Mouse (Mus musculus): Measurements from ENCODE around the gene Wnt2b. TPM values are rescaled to one million over a fixed set of nuclear protein-coding genes. Genes with fewer than 3 reads are reported as not detected.

Wnt2b gene
- polyA plus RNA-seq (2016; fragmentation: Nextera tagmentation; extraction: Ambion mirVana), result 0.85 and 1.5 TPM in 2 replicates

GRCm38 (mm10) chr3:104961066-104962059 is at the start of gene Wnt2b:
Gene Wnt2b (minus strand): TSS chr3:104961921.
- peaks cover 30% of the 10 kb centered on the region for H3K4me1 ChIP-seq

GRCm38 (mm10) chr3:105010681-105011339 is 49.1 kb upstream of the Wnt2b start:
- ATAC-seq (ENCODE audit: low FRiP score), result no peak
- Histone ChIP-seq H3K4me3 (replicated peaks) (no peak overlapping the region), H3K27me3 (no peaks in the 10 kb centered on the region; the same call in 1 of the 2 replicates), H3K4me1 (no peaks in the 10 kb centered on the region), H3K9ac (no peak overlapping the region), H3K9me3 (no peaks in the 10 kb centered on the region), H3K27ac (no peak overlapping the region), H3K4me2 (no peak overlapping the region), H3K36me3 (replicated peaks) (peaks cover 59% of the 10 kb centered on the region)
- 92% methylated on average over 11 of the region's 11 CpGs for WGBS

More at GRCm38 (mm10) chr3:104961066-104962059, at the start of gene Wnt2b:
- ATAC-seq (ENCODE audit: low FRiP score), result peak; percentile 54
- peaks cover 84% of the 10 kb centered on the region for H3K27me3 ChIP-seq
- peak within 1 kb of the TSS; percentile 74 for H3K4me2 ChIP-seq
- H3K4me3 ChIP-seq (replicated peaks), result peak within 1 kb of the TSS; percentile 49
- under 1% methylated on average over 78 of the region's 87 CpGs for WGBS
- no peak within 1 kb of the TSS for H3K27ac ChIP-seq
- H3K9me3 ChIP-seq, result no peaks in the 10 kb centered on the region
- peak within 1 kb of the TSS; percentile 41; the same call in 1 of the 2 replicates for H3K9ac ChIP-seq
- no peaks in the 10 kb centered on the region for H3K36me3 ChIP-seq (replicated peaks)

- 93% methylated on average over 9 of the region's 9 CpGs for WGBS
- ATAC-seq (ENCODE audit: low FRiP score), result no peak
- no peaks in the 10 kb centered on the region for H3K9me3 ChIP-seq
- H3K4me1 ChIP-seq, result peaks cover 18% of the 10 kb centered on the region
- H3K27ac ChIP-seq, result no peak overlapping the region
- H3K4me2 ChIP-seq, result no peak overlapping the region
- no peak overlapping the region for H3K9ac ChIP-seq
- peaks cover 81% of the 10 kb centered on the region for H3K36me3 ChIP-seq (replicated peaks)
- no peaks in the 10 kb centered on the region; the same call in 1 of the 2 replicates for H3K27me3 ChIP-seq
- H3K4me3 ChIP-seq (replicated peaks), result no peak overlapping the region
Observed at GRCm38 (mm10) chr3:105008070-105008469, 46.3 kb upstream of the Wnt2b start.

GRCm38 (mm10) chr3:105006101-105006500 is 44.4 kb upstream of the Wnt2b start:
- WGBS, result 89% methylated on average over 6 of the region's 6 CpGs
- peaks cover 24% of the 10 kb centered on the region for H3K4me1 ChIP-seq
- H3K4me2 ChIP-seq, result no peak overlapping the region
- no peak overlapping the region for H3K9ac ChIP-seq
- H3K27ac ChIP-seq, result no peak overlapping the region
- ATAC-seq (ENCODE audit: low FRiP score), result no peak
- H3K9me3 ChIP-seq, result no peaks in the 10 kb centered on the region
- H3K4me3 ChIP-seq (replicated peaks), result no peak overlapping the region
- H3K36me3 ChIP-seq (replicated peaks), result peaks cover 87% of the 10 kb centered on the region
- H3K27me3 ChIP-seq, result peaks cover 3% of the 10 kb centered on the region; the same call in 1 of the 2 replicates

GRCm38 (mm10) chr3:105005561-105006065 is 43.9 kb upstream of the Wnt2b start:
- peaks cover 3% of the 10 kb centered on the region; the same call in 1 of the 2 replicates for H3K27me3 ChIP-seq
- 91% methylated on average over 20 of the region's 20 CpGs for WGBS
- H3K4me2 ChIP-seq, result no peak overlapping the region
- H3K9ac ChIP-seq, result no peak overlapping the region
- H3K27ac ChIP-seq, result no peak overlapping the region
- no peaks in the 10 kb centered on the region for H3K9me3 ChIP-seq
- no peak for ATAC-seq (ENCODE audit: low FRiP score)
- H3K36me3 ChIP-seq (replicated peaks), result peaks cover 85% of the 10 kb centered on the region
- peaks cover 24% of the 10 kb centered on the region for H3K4me1 ChIP-seq
- H3K4me3 ChIP-seq (replicated peaks), result no peak overlapping the region

GRCm38 (mm10) chr3:105005011-105005410 is 43.3 kb upstream of the Wnt2b start:
- peaks cover 79% of the 10 kb centered on the region for H3K36me3 ChIP-seq (replicated peaks)

GRCm38 (mm10) chr3:105003960-105004463 is 42.3 kb upstream of the Wnt2b start:
- Histone ChIP-seq H3K4me1 (peaks cover 24% of the 10 kb centered on the region), H3K27me3 (peaks cover 9% of the 10 kb centered on the region; the same call in 1 of the 2 replicates), H3K36me3 (replicated peaks) (peaks cover 69% of the 10 kb centered on the region), H3K27ac (0 out of 2 replicates have a peak overlapping the region, but pooled peaks have one; percentile 21), H3K9ac (no peak overlapping the region), H3K4me3 (replicated peaks) (no peak overlapping the region), H3K9me3 (no peaks in the 10 kb centered on the region), H3K4me2 (no peak overlapping the region)
- peak; percentile 67; the same call in 1 of the 2 replicates for ATAC-seq (ENCODE audit: low FRiP score)
- 35% methylated on average over 14 of the region's 14 CpGs for WGBS

More at GRCm38 (mm10) chr3:105005011-105005410, 43.3 kb upstream of the Wnt2b start:
- no peaks in the 10 kb centered on the region for H3K9me3 ChIP-seq
- no peak overlapping the region for H3K4me2 ChIP-seq
- ATAC-seq (ENCODE audit: low FRiP score), result no peak
- no peak overlapping the region for H3K27ac ChIP-seq
- WGBS, result 94% methylated on average over 10 of the region's 10 CpGs
- H3K9ac ChIP-seq, result no peak overlapping the region
- peaks cover 3% of the 10 kb centered on the region; the same call in 1 of the 2 replicates for H3K27me3 ChIP-seq
- H3K4me1 ChIP-seq, result peaks cover 24% of the 10 kb centered on the region
- no peak overlapping the region for H3K4me3 ChIP-seq (replicated peaks)

- Histone ChIP-seq H3K36me3 (replicated peaks) (peaks cover 45% of the 10 kb centered on the region), H3K9ac (no peak overlapping the region), H3K4me2 (no peak overlapping the region), H3K4me3 (replicated peaks) (no peak overlapping the region), H3K27me3 (peaks cover 9% of the 10 kb centered on the region; the same call in 1 of the 2 replicates), H3K27ac (no peak overlapping the region), H3K4me1 (peaks cover 44% of the 10 kb centered on the region), H3K9me3 (no peaks in the 10 kb centered on the region)
- WGBS, result 63% methylated on average over 6 of the region's 6 CpGs
- ATAC-seq (ENCODE audit: low FRiP score), result no peak
Observed at GRCm38 (mm10) chr3:105001374-105001773, 39.7 kb upstream of the Wnt2b start.

GRCm38 (mm10) chr3:105000561-105000960 is 38.8 kb upstream of the Wnt2b start:
- H3K4me1 ChIP-seq, result peaks cover 44% of the 10 kb centered on the region
- 78% methylated on average over 8 of the region's 8 CpGs for WGBS
- no peak overlapping the region for H3K27ac ChIP-seq
- H3K9ac ChIP-seq, result no peak overlapping the region
- peaks cover 37% of the 10 kb centered on the region for H3K36me3 ChIP-seq (replicated peaks)
- H3K4me3 ChIP-seq (replicated peaks), result no peak overlapping the region
- no peak for ATAC-seq (ENCODE audit: low FRiP score)
- H3K9me3 ChIP-seq, result no peaks in the 10 kb centered on the region
- peaks cover 14% of the 10 kb centered on the region; the same call in 1 of the 2 replicates for H3K27me3 ChIP-seq
- no peak overlapping the region for H3K4me2 ChIP-seq

GRCm38 (mm10) chr3:104997563-104997962 is 35.8 kb upstream of the Wnt2b start:
- H3K27me3 ChIP-seq, result peaks cover 17% of the 10 kb centered on the region; the same call in 1 of the 2 replicates
- ATAC-seq (ENCODE audit: low FRiP score), result no peak

GRCm38 (mm10) chr3:104995707-104996106 is 34.0 kb upstream of the Wnt2b start:
- Histone ChIP-seq H3K4me3 (replicated peaks) (no peak overlapping the region), H3K36me3 (replicated peaks) (no peaks in the 10 kb centered on the region; the same call in 1 of the 2 replicates), H3K9me3 (no peaks in the 10 kb centered on the region), H3K4me2 (no peak overlapping the region), H3K27ac (no peak overlapping the region), H3K4me1 (peaks cover 20% of the 10 kb centered on the region), H3K27me3 (peaks cover 14% of the 10 kb centered on the region; the same call in 1 of the 2 replicates), H3K9ac (no peak overlapping the region)
- WGBS, result 87% methylated on average over 7 of the region's 7 CpGs
- no peak for ATAC-seq (ENCODE audit: low FRiP score)

More at GRCm38 (mm10) chr3:104997563-104997962, 35.8 kb upstream of the Wnt2b start:
- WGBS, result 26% methylated on average over 6 of the region's 6 CpGs
- no peaks in the 10 kb centered on the region for H3K9me3 ChIP-seq
- peaks cover 13% of the 10 kb centered on the region for H3K36me3 ChIP-seq (replicated peaks)
- no peak overlapping the region for H3K27ac ChIP-seq
- no peak overlapping the region for H3K9ac ChIP-seq
- no peak overlapping the region for H3K4me2 ChIP-seq
- H3K4me3 ChIP-seq (replicated peaks), result no peak overlapping the region
- peaks cover 24% of the 10 kb centered on the region for H3K4me1 ChIP-seq

All from forebrain, embryonic 12.5 days (tissue).